Mouse (Mus musculus) kidney, embryonic 16.5 days (tissue): ENCODE data around the gene Strn3. TPM values are rescaled to one million over a fixed set of nuclear protein-coding genes. Genes with fewer than 3 reads are reported as not detected.
"Not testable (repeated sequence)": the region's sequence is repeated elsewhere in the genome, so short reads cannot be mapped to it uniquely, and the experiment has no call there.

Experiments
- ATAC-seq: fragments of 200-750 bp; cut with Nextera tagmentation; 2 replicates; pipeline ENCODE4 v1.8.0; 2017; ENCODE audit warnings: moderate TSS enrichment; ENCODE audit not compliant: low FRiP score, low TSS enrichment
- H3K27ac ChIP-seq: fragments of 300-500 bp; sonication (generic); 2 replicates; pipeline ENCODE4 v1.5.1; 2014; ENCODE audit warnings: low read length
- H3K27me3 ChIP-seq: fragments of 300-500 bp; sonication (generic); 2 replicates; pipeline ENCODE4 v1.6.1; 2014; ENCODE audit warnings: low read length, control low read depth, mixed read lengths; ENCODE audit not compliant: insufficient read depth
- H3K36me3 ChIP-seq: fragments of 300-500 bp; sonication (generic); 2 replicates; pipeline ENCODE4 v1.6.1; 2014; ENCODE audit warnings: low read length, control low read depth, mixed read lengths; ENCODE audit not compliant: insufficient read depth
- H3K4me1 ChIP-seq: fragments of 300-500 bp; sonication (generic); 2 replicates; pipeline ENCODE4 v1.6.1; 2014; ENCODE audit warnings: low read length, control low read depth, mixed read lengths; ENCODE audit not compliant: insufficient read depth
- H3K4me2 ChIP-seq: fragments of 300-500 bp; sonication (generic); replicated peaks from 2 replicates; pipeline ENCODE4 v1.6.1; 2014; ENCODE audit warnings: low read depth, low read length
- H3K4me3 ChIP-seq: fragments of 300-500 bp; sonication (generic); 2 replicates; pipeline ENCODE4 v1.5.1; 2014; ENCODE audit warnings: mild to moderate bottlenecking, low read length
- H3K9ac ChIP-seq: fragments of 300-500 bp; sonication (generic); replicated peaks from 2 replicates; pipeline ENCODE4 v1.6.1; 2014; ENCODE audit warnings: low read length
- H3K9me3 ChIP-seq: fragments of 300-500 bp; sonication (generic); 2 replicates; pipeline ENCODE4 v1.6.1; 2016; ENCODE audit warnings: low read length, control low read depth
- WGBS: fragments of 180-500 bp; shearing (Covaris S2); extraction: QIAGEN DNeasy Blood & Tissue Kit; methylation state at CpG from one replicate; pipeline ENCODE4 v1.1.7; 2014; 5-methylcytosine and 5-hydroxymethylcytosine counted together
- polyA plus RNA-seq: library from polyadenylated mRNA; unstranded; fragments of >200 nt; fragmentation: Nextera tagmentation; extraction: Ambion mirVana; gene quantifications from 2 replicates; pipeline ENCODE4 v1.2.1, GENCODE M21; 2015

The Strn3 gene
- polyA plus RNA-seq, 1 experiment from 2014 or later = 38.5 TPM

DNA sequence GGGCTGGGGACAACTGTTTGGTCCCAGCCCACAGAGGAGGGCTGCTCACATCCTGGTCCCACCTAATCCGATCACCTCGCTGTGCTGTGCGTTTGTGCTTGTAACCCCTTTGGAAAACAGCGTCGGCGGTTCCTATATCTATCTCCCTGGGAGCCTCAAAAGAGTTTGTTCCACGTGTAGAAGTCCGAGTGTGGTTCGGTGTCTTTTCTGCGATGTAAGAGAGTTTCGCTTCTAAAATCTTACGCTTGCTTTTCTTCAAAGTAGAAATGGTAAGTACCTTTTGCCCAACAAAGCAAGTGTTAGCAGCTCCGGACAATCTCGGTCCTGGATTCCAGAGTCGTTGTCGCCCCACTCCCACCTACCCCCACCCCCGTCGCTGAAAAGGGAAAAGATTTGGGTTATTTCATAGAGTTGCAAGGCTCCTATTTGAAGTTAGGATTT is 97.6 kb downstream of the Strn3 start:
- Histone ChIP-seq H3K36me3 (no peaks in the 10 kb centered on the region), H3K4me2 (peak overlapping the region; percentile 99), H3K9ac (peak overlapping the region; percentile 62; the same call in 1 of the 2 replicates), H3K4me3 (peak overlapping the region; percentile 67), H3K27me3 (peaks cover 49% of the 10 kb centered on the region), H3K4me1 (peaks cover 19% of the 10 kb centered on the region), H3K27ac (no peak overlapping the region), H3K9me3 (0 out of 2 replicates have a peak, but pooled peaks cover 4% of the 10 kb centered on the region)
- no peak for ATAC-seq
- 2% methylated on average over 18 of the region's 18 CpGs for WGBS

DNA sequence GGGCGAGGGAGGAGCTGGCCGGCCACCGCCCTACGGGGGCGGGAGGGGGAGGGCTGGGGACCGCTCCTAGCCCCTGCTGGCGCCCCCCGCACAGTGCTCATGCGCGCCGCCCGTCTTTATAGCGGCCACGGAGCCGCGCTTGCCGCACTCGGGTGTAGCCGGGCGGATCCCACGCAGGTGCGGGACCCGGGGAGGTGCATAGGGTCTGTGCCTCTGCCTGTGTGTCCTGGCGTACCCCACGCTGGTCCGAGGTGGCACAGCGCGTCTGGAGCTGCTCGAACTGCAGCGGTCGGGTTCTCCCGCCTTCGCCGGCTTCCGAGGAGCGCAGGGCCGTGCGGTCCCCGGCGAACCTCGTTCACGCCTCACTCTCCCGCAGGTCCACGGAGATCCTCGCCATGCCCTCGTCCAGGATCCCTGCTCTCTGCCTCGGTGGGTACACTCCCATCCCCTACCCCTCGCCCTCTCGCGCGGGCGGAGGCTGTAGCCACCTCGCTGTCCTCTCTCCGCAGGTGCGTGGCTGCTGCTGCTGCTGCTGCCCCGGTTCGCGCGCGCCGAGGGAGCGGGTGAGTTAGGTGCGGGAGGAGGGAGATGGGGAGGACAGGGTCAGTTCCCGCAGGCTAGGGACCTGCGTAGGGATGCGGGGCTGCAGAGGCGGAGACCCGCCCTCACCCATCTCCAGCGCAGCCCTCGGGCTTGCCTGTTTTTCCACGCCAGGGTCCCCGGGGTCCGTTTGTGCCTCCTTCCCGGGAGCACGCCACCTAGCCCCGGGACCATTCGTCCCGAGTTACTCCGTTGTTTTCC is 98.3 kb downstream of the Strn3 start, which contains the start of gene Coch:
TSS of gene Coch (plus strand) at position 113 of the 801 bp plus-strand sequence.
- peak within 1 kb of the TSS; percentile 99 for H3K4me2 ChIP-seq
- ATAC-seq = peak; percentile 88
- peaks cover 49% of the 10 kb centered on the region for H3K27me3 ChIP-seq
- 0 out of 2 replicates have a peak, but pooled peaks cover 4% of the 10 kb centered on the region for H3K9me3 ChIP-seq
- peak within 1 kb of the TSS; percentile 62 for H3K9ac ChIP-seq
- peak within 1 kb of the TSS; percentile 67 for H3K4me3 ChIP-seq
- WGBS = 0% methylated on average over 60 of the region's 79 CpGs
- no peak within 1 kb of the TSS for H3K27ac ChIP-seq
- H3K36me3 ChIP-seq = no peaks in the 10 kb centered on the region
- peaks cover 19% of the 10 kb centered on the region for H3K4me1 ChIP-seq

DNA sequence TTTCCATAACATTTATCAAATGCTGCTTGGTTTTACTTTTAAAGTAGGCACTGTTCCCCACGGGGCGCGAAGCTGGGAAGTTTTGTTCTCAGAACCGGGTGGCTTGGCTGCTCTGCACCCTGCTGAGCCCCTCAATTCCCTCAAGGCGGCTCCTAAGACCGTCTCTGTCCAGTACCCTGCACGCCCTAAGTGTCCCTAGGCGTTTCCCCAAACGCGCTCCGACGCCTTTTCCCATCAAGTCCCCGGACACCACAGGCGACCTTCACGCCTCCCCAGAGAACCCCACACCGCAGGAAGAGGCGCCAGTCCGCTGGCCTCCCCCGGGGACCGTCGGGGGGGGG is 98.8 kb downstream of the Strn3 start:
- peak; percentile 82 for ATAC-seq
- H3K4me2 ChIP-seq = peak overlapping the region; percentile 99
- no peaks in the 10 kb centered on the region for H3K36me3 ChIP-seq
- H3K4me1 ChIP-seq = peaks cover 19% of the 10 kb centered on the region
- H3K9ac ChIP-seq = peak overlapping the region; percentile 62
- H3K27ac ChIP-seq = no peak overlapping the region
- 0 out of 2 replicates have a peak, but pooled peaks cover 4% of the 10 kb centered on the region for H3K9me3 ChIP-seq
- H3K4me3 ChIP-seq = peak overlapping the region; percentile 67
- WGBS = under 1% methylated on average over 20 of the region's 21 CpGs
- peaks cover 49% of the 10 kb centered on the region for H3K27me3 ChIP-seq

DNA sequence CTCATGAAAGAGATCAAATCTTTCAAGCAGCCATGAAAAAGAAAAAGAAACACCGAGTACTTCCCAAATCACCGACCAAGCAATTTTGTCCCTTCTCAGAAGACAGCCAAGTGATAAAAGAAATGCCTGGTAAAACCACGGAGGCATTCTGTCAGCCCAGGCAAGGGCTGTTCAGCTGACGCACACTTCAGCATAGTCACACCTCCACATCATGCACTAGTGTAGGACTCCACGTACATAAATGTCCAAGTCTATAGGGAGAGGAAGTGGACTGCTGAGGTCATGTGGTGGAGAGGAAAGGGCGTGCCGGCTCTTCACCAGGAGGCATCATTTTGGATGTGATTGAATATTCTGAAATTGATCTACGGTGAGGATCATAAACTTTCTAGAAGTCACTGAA is 99.8 kb downstream of the Strn3 start:
- 57% methylated on average over 8 of the region's 8 CpGs for WGBS
- Histone ChIP-seq H3K9me3 (0 out of 2 replicates have a peak, but pooled peaks cover 4% of the 10 kb centered on the region), H3K4me1 (peaks cover 19% of the 10 kb centered on the region), H3K27ac (no peak overlapping the region), H3K36me3 (no peaks in the 10 kb centered on the region), H3K4me3 (no peak overlapping the region), H3K27me3 (peaks cover 49% of the 10 kb centered on the region), H3K4me2 (no peak overlapping the region), H3K9ac (no peak overlapping the region)
- ATAC-seq = no peak

DNA sequence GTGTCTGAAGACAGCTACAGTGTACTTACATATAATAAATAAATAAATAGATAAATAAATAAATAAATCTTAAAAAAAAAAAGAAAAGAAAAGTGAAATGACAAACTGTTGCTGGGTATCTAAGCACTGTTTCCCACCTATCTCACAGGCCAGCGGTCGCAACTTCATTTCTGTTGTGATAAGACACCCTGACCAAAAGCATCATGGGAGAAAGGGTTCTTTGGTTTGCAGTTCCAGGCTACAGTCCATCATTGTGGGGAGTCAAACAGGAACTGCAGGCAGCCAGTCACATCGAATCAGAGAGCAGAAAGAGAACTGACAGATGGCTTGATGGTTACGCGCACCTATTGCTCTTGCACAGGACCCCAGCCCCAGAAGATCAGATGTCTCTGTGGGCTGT is 102.4 kb downstream of the Strn3 start:
- H3K27me3 ChIP-seq = peaks cover 27% of the 10 kb centered on the region
- H3K4me2 ChIP-seq = no peak overlapping the region
- 81% methylated on average over 5 of the region's 5 CpGs for WGBS
- no peak overlapping the region for H3K4me3 ChIP-seq
- H3K36me3 ChIP-seq = no peaks in the 10 kb centered on the region
- H3K9ac ChIP-seq = no peak overlapping the region
- ATAC-seq = no peak
- H3K27ac ChIP-seq = no peak overlapping the region
- peaks cover 7% of the 10 kb centered on the region; the same call in 1 of the 2 replicates for H3K9me3 ChIP-seq
- H3K4me1 ChIP-seq = peaks cover 14% of the 10 kb centered on the region

DNA sequence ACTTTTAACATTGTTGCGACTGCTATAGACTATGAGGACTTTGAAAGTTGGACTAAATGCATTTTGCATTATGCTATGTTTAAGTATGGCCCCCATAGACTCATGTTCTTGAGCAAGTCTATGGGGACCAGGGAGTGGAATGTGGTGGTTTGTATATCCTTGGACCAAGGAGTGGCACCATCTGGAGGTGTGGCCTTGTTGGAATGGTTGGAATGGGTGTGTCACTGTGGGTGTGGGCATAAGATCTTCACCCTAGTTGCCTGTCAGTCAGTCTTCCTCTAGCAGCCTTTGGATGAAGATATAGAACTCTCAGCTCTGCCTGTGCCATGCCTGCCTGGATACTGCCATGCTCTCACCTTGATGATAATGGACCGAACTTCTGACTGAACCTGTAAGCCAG is 113.9 kb downstream of the Strn3 start:
- not testable (repeated sequence) for H3K9me3 ChIP-seq, ATAC-seq, H3K4me1 ChIP-seq, H3K27ac ChIP-seq, H3K4me3 ChIP-seq, H3K27me3 ChIP-seq, H3K9ac ChIP-seq, H3K36me3 ChIP-seq, H3K4me2 ChIP-seq
- 82% methylated on average over 2 of the region's 2 CpGs for WGBS

DNA sequence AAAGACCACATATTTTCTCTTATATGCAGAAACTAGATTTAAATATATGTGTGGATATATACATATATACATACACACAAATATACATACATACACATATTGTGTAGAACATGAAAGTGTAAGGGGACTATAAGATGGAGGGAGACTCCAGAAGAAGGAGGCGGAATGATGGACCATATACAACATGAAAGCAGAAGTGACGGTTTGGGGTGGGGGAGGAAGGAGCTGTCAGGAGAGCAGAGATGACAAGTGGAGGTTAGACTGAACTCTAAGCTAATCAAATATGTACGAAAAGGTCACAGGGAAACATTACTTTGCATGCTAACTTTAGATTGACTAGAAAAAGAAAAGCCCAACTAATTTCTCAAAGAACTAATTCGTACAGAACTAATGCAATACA is 119.0 kb downstream of the Strn3 start:
- H3K36me3 ChIP-seq = no peaks in the 10 kb centered on the region
- H3K27me3 ChIP-seq = no peaks in the 10 kb centered on the region
- H3K4me2 ChIP-seq = no peak overlapping the region
- no peak overlapping the region for H3K4me3 ChIP-seq
- no peak overlapping the region for H3K9ac ChIP-seq
- WGBS = 75% methylated on average over 4 of the region's 4 CpGs
- no peak for ATAC-seq
- no peaks in the 10 kb centered on the region for H3K9me3 ChIP-seq
- H3K4me1 ChIP-seq = no peaks in the 10 kb centered on the region
- no peak overlapping the region for H3K27ac ChIP-seq

DNA sequence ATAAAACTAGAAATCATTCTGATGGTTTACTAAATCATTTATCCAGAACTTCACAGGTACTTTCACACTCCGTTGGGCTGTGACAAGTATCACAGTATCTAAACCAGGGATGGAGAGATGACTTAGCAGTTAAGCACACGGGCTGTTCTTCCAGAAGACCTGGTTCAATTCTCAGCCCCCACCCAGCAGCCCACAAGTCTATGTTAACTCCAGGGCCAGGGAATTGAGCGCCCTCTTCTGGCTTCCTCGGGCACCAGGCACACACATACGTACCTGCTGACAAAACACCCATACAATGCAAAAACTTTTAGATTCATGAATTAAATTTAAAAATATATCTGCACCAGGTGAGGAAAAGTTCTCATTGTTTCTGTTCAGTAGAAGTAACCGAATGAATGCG is 121.8 kb downstream of the Strn3 start:
- no peaks in the 10 kb centered on the region for H3K4me1 ChIP-seq
- peaks cover 10% of the 10 kb centered on the region for H3K9me3 ChIP-seq
- 60% methylated on average over 7 of the region's 7 CpGs for WGBS
- no peak for ATAC-seq
- no peak overlapping the region for H3K9ac ChIP-seq
- no peak overlapping the region for H3K27ac ChIP-seq
- no peaks in the 10 kb centered on the region for H3K27me3 ChIP-seq
- H3K4me3 ChIP-seq = no peak overlapping the region
- H3K36me3 ChIP-seq = no peaks in the 10 kb centered on the region
- no peak overlapping the region for H3K4me2 ChIP-seq

DNA sequence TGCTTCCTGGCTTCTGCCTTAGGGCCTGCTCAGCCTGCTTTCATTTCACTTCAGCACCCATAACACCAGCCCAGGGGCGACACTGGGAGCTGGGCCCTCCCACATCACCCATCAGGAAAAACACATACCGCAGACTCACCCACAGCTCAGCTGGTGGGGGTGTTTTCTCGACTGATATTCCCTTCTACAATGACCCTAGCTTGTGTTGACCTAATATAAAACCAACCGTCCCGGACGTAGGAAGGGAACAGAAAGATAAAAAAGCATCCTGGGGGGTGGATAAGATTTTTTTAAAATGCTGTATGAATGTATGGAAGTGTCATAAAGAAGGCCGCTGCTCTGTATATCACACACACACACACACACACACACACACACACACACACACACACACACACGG is 122.2 kb downstream of the Strn3 start:
- H3K9me3 ChIP-seq = peaks cover 10% of the 10 kb centered on the region
- no peaks in the 10 kb centered on the region for H3K36me3 ChIP-seq
- 89% methylated on average over 7 of the region's 8 CpGs for WGBS
- no peak overlapping the region for H3K9ac ChIP-seq
- no peaks in the 10 kb centered on the region for H3K4me1 ChIP-seq
- H3K27ac ChIP-seq = no peak overlapping the region
- no peak overlapping the region for H3K4me2 ChIP-seq
- H3K27me3 ChIP-seq = no peaks in the 10 kb centered on the region
- ATAC-seq = no peak
- H3K4me3 ChIP-seq = no peak overlapping the region

DNA sequence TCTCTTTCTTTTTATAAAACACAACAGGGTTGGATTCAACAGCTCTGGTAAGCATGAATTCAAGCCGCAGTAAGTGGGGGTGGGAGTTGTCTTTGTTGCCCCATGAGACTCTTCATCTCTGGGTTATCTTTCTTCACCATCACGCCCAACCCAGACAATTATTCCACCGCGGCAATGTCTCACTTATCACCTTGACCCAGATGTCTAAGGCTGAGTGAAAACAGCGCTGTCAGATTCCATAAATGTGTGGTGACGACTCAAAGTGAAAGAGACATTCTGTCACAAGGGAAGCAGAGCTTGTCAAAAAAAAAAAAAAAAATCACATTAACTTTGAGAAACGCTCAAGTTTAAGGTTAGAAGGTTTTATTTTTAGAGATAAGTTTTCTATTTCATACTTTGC is 124.5 kb downstream of the Strn3 start:
- Histone ChIP-seq H3K4me3 (no peak overlapping the region), H3K9me3 (peaks cover 10% of the 10 kb centered on the region), H3K4me1 (no peaks in the 10 kb centered on the region), H3K27me3 (no peaks in the 10 kb centered on the region), H3K27ac (no peak overlapping the region), H3K4me2 (no peak overlapping the region), H3K9ac (no peak overlapping the region), H3K36me3 (no peaks in the 10 kb centered on the region)
- WGBS = 81% methylated on average over 7 of the region's 7 CpGs
- ATAC-seq = no peak
